Mouse (Mus musculus) heart, postnatal 0 days (tissue): ENCODE data around the gene Galns.

Experiments
- CTCF ChIP-seq: IDR thresholded peaks from 2 replicates; pipeline ENCODE4 v1.5.1; 2016; ENCODE audit warnings: antibody characterized with exemption, control low read depth, low read depth
- EP300 ChIP-seq: IDR thresholded peaks from 2 replicates; pipeline ENCODE4 v1.6.1; 2016; ENCODE audit warnings: antibody characterized with exemption, low read depth

GRCm38 (mm10) chr8:122630696-122631095 is 19.4 kb upstream of the Galns start:
- no peak for TF ChIP-seq CTCF
- no peak for TF ChIP-seq EP300
